Mouse (Mus musculus): Measurements from ENCODE around the gene Utp4. TPM values are rescaled to one million over a fixed set of nuclear protein-coding genes. Genes with fewer than 3 reads are reported as not detected.
A peak's percentile ranks its signal among the peaks of the same experiment; 100 is the strongest.
"Not testable (repeated sequence)": the region's sequence is repeated elsewhere in the genome, so short reads cannot be mapped to it uniquely, and the experiment has no call there.

The Utp4 gene
- 10 to 100 TPM; 30.0 to 35.2 TPM for total RNA-seq (2021)

GRCm38 (mm10) chr8:106893481-106894156 lies at the start of gene Utp4:
Utp4 (plus strand) TSS chr8:106893636.
- DNase-seq (ENCODE audit: low spot score in 2 of 2) = peak; percentile 87 to 92
- intact Hi-C loops (cut with DNase I) = no loop called here

GRCm38 (mm10) chr8:106850034-106850433 lies 43.4 kb upstream of the Utp4 start:
- intact Hi-C loops (cut with DNase I) = no loop called here
- no peak for DNase-seq (ENCODE audit: low spot score in 2 of 2)

- intact Hi-C loops (cut with DNase I) = no loop called here
- no peak for DNase-seq (ENCODE audit: low spot score in 2 of 2)
These were observed 38.7 kb upstream of the Utp4 start for GRCm38 (mm10) chr8:106854534-106855241.

GRCm38 (mm10) chr8:106855242-106855562 lies 38.2 kb upstream of the Utp4 start:
- intact Hi-C loops (cut with DNase I) = no loop called here

GRCm38 (mm10) chr8:106862845-106863244 lies 30.6 kb upstream of the Utp4 start:
- intact Hi-C loops (cut with DNase I) = no loop called here
- no peak for DNase-seq (ENCODE audit: low spot score in 2 of 2)

More at GRCm38 (mm10) chr8:106855242-106855562, 38.2 kb upstream of the Utp4 start:
- DNase-seq (ENCODE audit: low spot score in 2 of 2) = no peak

- DNase-seq (ENCODE audit: low spot score in 2 of 2) = no peak
- intact Hi-C loops (cut with DNase I) = no loop called here
These were observed 28.1 kb upstream of the Utp4 start for GRCm38 (mm10) chr8:106865354-106865753.

GRCm38 (mm10) chr8:106870051-106870450 lies 23.4 kb upstream of the Utp4 start, which contains the start of gene Has3:
Has3 (plus strand) TSS chr8:106870242.
- peak in 1 of 2 experiments; percentile 37 for DNase-seq (ENCODE audit: low spot score in 2 of 2)
- intact Hi-C loops (cut with DNase I) = loop anchor here (5.0 kb wide), 1 partner anchor 153 kb away; no protein-coding TSS in a partner anchor

GRCm38 (mm10) chr8:106870537-106871327 lies 22.7 kb upstream of the Utp4 start:
- intact Hi-C loops (cut with DNase I) = loop anchor here (5.0 kb wide), 1 partner anchor 153 kb away; no protein-coding TSS in a partner anchor
- DNase-seq (ENCODE audit: low spot score in 2 of 2) = peak; percentile 64 to 65

GRCm38 (mm10) chr8:106871328-106871926 lies 22.0 kb upstream of the Utp4 start:
- peak in 1 of 2 experiments; percentile 39 for DNase-seq (ENCODE audit: low spot score in 2 of 2)
- intact Hi-C loops (cut with DNase I) = loop anchor here (5.0 kb wide), 1 partner anchor 154 kb away; no protein-coding TSS in a partner anchor

GRCm38 (mm10) chr8:106871931-106872371 lies 21.5 kb upstream of the Utp4 start:
- peak; percentile 34 to 35 for DNase-seq (ENCODE audit: low spot score in 2 of 2)
- intact Hi-C loops (cut with DNase I) = loop anchor here (5.0 kb wide), 1 partner anchor 155 kb away; no protein-coding TSS in a partner anchor

- no peak for DNase-seq (ENCODE audit: low spot score in 2 of 2)
- intact Hi-C loops (cut with DNase I) = loop anchor here (5.0 kb wide), 1 partner anchor 155 kb away; no protein-coding TSS in a partner anchor
These were observed 20.9 kb upstream of the Utp4 start for GRCm38 (mm10) chr8:106872454-106873034.

- intact Hi-C loops (cut with DNase I) = no loop called here
These were observed 13.2 kb upstream of the Utp4 start for GRCm38 (mm10) chr8:106880121-106880707.

GRCm38 (mm10) chr8:106884094-106884493 lies 9.3 kb upstream of the Utp4 start:
- intact Hi-C loops (cut with DNase I) = not testable (repeated sequence)

More at GRCm38 (mm10) chr8:106880121-106880707, 13.2 kb upstream of the Utp4 start:
- no peak for DNase-seq (ENCODE audit: low spot score in 2 of 2)

GRCm38 (mm10) chr8:106884826-106885400 lies 8.5 kb upstream of the Utp4 start:
- DNase-seq (ENCODE audit: low spot score in 2 of 2) = not testable (repeated sequence)
- intact Hi-C loops (cut with DNase I) = loop anchor here (5.0 kb wide), 1 partner anchor 188 kb away; no protein-coding TSS in a partner anchor

More at GRCm38 (mm10) chr8:106884094-106884493, 9.3 kb upstream of the Utp4 start:
- not testable (repeated sequence) for DNase-seq (ENCODE audit: low spot score in 2 of 2)

- intact Hi-C loops (cut with DNase I) = loop anchor here (1.0 to 5.0 kb wide), 2 partner anchors 169 to 190 kb away; no protein-coding TSS in a partner anchor
These were observed 5.9 kb upstream of the Utp4 start for GRCm38 (mm10) chr8:106887336-106888189.

GRCm38 (mm10) chr8:106888803-106889202 lies 4.6 kb upstream of the Utp4 start:
- intact Hi-C loops (cut with DNase I) = loop anchor here (5.0 kb wide), 1 partner anchor 192 kb away; no protein-coding TSS in a partner anchor
- no peak for DNase-seq (ENCODE audit: low spot score in 2 of 2)

More at GRCm38 (mm10) chr8:106887336-106888189, 5.9 kb upstream of the Utp4 start:
- peak; percentile 40 to 65 for DNase-seq (ENCODE audit: low spot score in 2 of 2)

- no peak for DNase-seq (ENCODE audit: low spot score in 2 of 2)
- intact Hi-C loops (cut with DNase I) = no loop called here
These were observed 1.1 kb upstream of the Utp4 start for GRCm38 (mm10) chr8:106892210-106892805.

Data from left cerebral cortex, postnatal 36 days (tissue).